Mouse (Mus musculus): ENCODE data around the gene Psmd5.

DNA sequence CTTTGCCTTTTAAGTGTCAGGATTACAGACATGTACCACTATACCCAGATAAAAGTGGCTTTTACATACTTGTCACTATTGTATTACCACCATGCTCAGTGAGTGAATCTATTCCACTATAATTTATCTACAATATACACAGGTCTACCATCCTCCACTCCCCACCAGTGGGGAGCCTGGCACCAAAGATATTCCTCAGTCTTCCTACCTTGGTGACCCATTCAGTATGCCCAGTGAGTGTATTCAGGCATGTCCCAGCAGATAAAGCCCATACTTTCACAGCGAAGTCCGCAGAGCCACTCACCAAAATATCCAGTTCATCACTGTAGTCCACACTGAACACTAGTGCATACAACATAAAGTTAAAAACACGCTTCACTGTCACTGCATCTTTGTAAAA is 64.0 kb downstream of the Psmd5 start:
- TF ChIP-seq CTCF (IDR thresholded peaks at IDR 0.05; ENCODE audit: extremely low read depth, insufficient read depth, low read length) (no peak), POLR2A (IDR thresholded peaks at IDR 0.05; ENCODE audit: extremely low read depth, insufficient read depth, low read length) (no peak)

All from cortical plate, adult 2 months (tissue).